Mouse (Mus musculus): ENCODE data around the gene Cbx4.

The Cbx4 gene

DNA sequence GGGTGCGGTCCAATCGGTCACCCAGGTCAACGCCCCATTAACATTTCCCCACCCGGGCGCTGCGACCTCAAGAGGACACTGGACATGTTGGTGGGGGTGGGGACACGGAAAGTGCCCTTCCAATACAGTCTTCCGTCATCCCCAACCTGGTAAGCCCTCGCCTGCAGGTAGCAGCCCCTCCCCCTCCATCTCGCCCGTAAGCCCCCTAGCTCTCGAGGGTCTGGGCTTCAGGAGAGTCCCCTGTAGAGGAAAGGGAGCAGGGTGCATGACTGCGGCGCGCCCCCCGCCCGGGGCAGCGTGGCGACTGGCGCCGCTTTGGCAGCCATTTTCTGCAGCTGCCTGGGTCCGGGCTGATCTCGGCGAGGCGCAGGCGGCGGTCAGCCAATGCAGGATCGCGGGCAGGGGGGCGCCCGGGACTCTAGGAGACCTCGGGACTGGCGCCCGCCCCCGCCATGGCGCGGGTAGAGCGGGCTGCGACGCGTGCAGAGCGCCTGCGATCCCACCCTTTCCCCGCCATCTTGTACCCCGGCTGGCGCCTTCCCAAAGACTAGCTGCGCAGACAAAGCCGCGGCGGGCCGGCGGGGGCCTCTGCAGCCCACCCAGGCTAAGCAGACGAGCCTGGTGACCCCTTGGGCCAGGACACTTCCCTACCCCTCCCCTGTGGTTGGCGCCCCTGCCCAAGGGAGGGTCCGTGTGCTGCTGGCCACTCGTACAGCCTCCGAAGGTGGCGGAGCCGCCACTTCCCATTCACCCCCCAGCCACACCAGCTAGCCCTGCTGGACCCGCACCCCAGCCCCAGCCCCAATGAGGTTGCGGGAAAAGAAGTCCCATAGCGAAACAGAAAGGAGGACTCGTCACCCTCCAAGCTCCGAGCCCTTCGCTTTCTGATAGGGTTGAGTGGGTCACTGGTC lies 29.5 kb downstream of the Cbx4 start:
- peak; percentile 96 for DNase-seq

DNA sequence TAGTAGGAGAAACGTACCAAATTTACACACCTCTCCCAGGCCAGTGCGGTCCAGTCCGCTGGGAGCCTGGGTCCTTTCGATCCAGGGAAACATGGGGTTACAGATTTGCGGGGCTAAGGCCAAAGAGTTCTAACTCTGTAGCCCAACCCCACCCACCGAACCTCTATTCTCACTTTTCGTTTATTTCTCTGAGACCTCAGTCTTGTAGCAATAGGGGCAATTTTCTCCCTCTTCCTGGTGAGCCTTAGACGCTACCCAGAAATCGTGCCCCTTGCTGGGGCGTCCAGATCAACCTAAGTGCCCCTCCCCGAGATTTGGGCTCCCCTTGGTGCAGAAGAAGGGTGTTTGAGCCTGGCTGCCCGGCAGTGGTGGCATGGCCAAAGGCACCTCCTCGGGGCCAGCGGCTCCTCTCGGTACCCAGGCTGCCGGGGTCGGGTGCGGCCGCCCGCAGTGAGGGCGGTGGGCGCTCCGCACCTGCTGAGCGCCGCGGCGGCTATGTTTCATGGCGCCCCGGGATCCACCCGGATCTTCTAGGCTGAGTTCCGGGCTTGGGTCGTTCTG lies 30.4 kb downstream of the Cbx4 start:
- DNase-seq, result no peak

DNA sequence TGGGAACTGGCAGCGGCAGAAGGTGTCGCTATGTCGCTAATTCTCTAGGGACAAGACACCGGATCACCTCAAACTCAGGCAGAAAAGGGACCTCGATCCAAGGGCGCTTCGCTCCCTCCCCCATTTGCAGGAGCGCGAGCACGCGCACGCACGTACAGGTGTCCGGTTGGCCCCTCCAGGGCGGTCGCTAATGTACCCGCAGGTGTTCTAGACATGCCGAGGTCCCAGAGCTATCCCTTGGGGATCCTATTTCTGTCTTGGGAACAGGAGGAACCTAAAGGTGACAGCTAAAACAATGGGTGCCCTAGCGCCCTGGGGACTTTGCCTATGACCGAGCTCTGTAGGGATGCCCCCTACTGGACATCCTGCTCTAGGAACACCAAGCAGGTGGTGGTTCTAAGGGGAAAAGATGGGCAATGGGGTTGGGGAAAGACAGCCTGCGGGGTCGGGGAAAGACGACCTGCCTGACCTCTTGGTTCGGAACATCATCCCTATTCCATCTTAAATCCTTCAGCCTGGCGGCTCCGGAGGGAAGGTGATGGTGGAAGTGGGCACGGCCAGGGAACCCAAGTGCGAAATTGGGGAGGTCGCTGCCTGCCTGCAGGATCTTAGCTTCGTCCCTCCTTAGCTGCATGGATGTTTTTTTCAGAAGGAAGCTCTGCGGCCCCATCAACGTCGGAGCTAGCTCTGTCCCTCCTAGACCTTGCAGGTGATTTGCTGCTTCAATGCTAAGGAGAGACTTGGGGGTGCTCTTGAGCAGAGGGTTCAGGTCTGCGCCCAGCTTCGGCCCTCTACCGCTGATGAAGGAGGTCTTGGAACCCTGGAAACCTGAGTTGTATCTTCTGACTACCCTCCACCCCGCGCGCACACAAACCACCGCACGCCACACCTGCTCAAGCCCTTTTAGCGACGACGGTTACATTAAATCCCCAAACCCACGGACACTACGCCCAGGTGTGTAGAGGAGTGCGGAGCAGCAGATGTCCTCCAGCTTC lies 31.4 kb downstream of the Cbx4 start:
- DNase-seq, result no peak

DNA sequence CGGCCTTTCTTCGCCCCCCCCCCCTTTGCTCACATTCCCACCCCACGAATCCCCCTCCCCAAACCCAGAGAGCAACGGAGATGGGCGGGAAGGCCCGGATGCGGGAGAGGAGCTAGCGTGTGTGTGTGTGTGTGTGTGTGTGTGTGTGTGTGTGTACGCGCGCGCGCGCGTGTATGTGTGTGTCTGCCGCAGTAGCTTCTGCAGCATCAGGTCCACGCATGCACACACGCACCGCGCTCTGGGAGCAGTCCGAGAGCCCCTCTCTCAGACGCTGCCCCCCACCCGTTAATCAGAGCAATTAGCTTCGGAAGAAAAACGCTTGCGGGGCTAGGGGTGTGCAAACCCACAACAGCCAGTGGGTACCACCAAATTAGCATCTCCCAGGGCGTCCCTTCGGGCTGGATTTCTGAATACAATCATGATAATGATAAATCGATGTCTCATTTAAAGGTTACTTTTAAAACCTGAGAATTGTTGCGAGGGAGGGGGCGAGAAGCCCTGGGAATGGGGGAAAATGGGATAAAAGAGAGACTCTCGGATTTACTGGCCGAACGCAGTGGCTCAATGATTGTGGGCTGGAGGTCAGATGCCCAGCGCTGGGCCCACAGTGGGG lies 32.2 kb downstream of the Cbx4 start:
- DNase-seq, result no peak

DNA sequence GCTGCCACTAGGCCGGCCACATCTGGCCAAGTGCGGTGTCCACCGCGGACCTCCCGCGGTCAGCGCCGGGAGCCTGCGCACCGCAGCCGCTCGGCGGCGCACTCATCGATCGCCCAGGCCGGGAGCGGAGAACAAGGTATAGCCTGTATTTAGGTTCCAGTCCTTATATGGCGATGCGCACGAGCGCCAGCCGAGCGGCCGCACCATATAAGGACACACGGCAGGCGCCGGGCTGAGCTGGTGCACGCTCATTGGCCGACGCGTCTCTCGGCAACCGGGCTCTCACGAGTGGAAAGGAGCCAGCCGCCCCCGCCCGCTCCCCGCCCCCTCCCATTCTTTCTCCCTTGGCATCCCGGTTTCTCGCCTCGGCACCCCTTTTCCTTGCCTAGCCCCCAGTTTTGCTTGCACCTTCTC lies 32.8 kb downstream of the Cbx4 start:
- peak; percentile 98 for DNase-seq

DNA sequence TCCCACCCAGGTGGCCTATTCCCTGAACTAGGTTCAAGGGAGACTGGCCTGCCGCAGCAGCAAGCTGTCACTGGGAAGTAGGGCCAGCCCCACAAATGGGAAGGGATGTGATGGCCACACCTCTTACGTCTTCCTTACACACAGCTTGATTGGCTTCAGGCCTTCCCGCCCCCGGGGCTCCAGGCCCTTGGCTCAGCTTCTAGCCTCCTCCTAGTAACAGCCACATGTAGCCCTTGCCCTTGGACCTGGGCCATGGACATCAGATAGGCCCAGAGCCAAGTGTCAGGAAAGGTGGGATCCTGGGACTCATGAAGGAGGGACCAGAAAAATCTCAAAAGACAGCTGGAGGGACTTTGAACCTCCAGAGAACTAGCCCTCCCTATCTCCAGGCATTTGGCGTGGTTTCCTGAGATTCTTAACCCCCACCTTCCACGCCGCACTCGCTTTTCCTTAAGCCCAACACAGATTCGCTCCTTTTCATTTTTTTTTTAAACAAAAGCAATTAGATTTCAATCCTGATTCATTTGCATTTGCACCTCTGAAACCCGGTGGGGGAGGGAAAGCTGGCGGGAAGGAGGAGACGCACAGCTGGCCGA lies 33.3 kb downstream of the Cbx4 start:
- peak; percentile 96 for DNase-seq

DNA sequence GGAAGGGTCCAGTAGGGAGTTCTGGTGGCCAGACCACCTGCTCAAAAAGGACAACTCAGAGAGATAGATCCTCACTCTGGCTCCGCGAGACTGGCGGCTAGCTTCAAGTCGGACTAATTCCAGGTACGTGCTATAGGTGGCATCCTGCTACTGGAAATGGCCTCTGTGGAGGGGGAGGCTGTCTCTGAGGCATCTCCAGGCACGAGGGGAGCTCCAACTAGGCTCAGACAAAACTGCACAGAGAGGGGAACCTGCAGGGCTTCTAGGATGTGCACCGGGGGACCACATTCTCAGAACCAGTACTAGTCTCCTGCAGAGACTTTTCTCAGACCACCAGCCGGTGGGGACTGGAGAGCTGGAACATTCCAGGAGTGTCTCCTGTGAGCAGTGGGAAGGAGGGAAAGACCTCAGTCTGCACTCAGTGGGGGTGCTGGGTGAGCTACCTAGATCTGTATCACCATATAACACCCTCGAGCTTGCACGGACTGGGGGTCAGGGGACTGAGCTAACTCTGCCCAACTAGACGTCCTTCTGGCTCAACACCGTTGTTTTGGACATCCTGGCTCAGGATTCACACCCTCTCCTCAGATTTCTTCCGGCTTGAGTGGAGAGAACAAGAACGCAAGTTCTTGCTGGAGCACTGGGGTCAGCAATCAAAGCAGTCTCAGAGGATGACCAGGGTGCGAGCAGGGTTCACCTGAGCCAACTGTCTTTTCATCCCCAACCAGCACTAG lies 33.9 kb downstream of the Cbx4 start:
- peak; percentile 92 for DNase-seq

DNA sequence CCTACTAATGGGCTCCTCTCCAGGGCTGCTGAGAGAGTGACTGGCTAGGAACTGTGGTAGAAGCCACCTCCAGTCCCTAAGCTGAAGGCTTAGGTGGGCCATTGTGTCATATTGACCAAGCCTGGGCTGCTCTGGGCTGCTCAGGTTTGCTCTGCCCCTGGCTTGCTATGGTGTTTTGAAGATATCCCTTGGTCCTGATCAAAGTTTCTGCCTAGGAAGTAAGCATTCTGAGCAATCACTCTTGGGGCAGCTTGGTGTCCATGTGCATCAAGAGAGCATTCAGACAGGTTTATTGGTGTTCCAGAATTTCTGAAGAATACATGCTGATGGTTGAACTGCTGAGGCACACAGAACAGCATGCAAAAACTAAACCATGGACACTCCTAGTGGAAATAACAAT lies 34.6 kb downstream of the Cbx4 start:
- no peak for DNase-seq

DNA sequence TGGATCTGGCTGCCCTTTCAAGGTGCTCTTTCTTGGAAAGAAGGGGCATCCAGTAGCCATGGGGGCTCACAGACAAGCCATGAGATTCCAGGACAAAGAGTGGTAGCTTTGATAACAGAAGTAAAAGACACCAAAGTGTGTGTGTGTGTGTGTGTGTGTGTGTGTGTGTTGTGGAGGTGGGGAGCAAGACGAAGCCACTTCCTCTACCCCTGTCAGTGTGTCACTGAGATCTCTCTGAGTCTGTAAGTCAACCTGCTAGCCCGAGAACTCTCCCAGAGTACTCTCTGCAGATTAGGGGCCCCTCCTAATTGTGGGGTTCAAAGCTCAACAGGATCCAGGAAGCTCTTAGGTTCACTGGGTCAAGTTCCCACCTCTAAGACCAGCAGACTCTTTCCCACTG lies 35.7 kb downstream of the Cbx4 start:
- DNase-seq, result no peak

DNA sequence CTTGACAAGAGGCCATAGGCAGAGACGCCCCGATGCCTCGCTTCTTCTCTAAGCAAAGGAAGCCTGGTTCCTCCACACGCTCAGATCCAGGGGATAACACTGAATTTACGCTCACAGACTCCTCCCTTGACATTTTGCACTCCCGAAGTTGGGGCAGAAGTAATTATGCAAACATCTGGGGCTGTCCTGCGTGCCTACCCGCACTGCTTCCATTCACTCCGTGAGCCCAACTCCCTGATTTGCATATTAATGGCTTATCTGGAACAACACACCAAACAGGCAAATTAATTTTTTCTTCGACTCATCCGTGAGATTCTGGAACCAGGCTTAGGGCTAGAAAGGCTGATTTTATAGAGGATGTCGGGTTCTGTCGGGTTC lies 37.9 kb downstream of the Cbx4 start:
- no peak for DNase-seq

DNA sequence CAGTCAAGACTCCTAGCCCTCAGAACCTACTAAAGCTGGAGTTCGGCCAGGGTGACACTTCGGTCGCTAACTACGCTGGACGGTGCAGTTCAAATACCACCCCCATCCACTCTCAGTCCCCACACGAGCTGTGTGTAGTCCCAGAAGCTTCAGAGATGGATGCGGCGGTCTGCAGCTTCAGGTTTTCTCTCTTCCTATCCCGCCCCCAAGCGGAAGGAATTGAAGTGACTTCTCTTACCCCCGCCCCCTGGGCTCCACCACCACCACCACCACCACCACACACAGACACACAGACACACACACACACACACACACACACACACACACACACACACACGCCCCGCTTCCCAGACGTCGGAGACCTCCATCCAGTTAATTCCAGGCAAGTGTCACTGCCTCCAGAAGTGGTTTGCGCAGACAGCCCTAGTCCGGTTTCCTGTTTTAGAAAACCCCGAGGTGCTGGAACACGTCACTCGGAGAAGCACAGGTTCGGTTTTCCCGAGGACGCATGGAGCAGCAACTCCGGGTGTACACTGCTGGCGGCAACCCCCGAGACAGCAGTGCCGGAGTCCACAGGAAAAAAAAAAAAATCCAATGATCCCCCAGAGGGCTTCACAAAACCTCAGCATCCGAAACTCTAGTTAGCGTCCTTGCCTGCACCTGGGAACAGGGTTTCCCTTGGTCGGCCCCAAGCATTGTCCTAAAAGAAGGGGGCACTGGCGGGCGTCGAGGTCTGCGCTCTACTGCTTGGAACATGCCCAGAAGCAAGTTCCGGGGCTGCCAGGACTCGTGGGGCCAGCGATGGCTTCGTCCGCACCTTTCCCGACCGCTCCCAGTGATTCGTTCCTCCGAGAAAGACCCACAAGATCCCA lies 38.5 kb downstream of the Cbx4 start:
- DNase-seq, result no peak

DNA sequence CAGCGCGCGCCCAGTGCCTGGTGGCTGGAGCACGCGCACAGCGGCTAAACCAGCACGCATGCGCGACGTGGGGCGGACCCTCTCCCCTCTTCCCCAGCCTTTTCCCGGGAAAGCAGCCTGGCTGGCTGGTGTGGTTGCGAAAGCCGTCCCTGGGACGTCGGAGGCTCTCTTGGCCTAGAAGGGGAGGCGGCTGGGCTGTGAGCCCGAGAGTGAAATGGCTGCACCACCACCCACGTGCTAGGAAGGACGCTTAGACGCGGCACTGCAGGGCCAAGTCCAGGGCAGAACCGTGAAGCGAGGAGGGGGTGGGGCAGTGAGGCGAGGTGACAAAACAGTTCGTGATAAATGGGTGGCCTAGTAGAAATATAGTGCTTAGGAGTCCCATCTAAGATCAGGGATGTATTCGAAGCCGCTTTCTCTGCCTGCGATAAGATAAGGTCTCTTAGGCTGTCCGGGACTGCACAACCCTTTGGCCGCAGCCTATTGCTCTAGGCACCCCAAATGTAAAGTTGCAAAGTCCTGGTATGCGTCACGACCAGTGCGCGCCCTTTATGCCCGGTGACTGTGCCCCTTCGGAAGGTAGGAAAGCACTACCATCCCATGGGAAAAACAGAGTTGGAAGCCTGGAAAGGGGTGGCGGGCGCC lies 39.3 kb downstream of the Cbx4 start:
- DNase-seq, result peak; percentile 98

DNA sequence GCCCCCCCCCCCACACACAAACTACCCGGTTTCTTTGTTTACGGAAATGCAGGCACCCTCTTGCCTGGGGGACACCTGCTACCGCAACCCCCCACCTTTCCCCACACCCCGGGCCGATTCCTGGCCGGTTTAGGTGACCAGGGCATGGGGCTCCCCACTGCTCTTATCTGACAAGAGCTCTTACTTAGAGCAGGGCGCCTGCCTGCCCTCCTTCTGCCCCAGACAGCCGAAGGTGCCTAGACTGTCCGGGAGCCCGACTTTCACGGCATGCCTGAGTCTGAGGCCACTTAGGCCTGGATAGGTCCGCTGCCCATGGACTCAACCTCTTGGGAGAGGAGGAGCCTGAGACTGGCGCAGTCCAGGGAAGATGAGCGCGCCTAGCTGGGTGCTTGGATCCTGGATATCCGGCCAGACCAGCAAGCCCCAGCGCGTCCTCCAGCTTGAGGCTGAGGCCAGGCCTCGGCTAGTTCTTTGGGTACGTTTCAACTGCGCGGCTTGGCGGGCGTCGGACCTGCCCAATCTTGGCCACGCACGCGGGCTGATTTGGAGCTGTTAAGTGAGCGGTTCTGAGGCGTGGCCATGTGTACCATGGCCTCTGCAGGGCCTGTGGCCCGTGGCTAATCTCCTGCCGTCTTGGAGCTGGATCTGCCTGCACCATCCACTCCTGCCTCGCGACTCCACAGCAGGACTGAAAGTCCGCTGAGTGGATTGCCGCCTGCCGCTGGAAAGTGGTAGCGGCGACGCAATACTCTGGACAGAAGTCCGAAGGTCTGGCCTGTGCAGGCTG lies 41.3 kb downstream of the Cbx4 start:
- peak; percentile 92 for DNase-seq

DNA sequence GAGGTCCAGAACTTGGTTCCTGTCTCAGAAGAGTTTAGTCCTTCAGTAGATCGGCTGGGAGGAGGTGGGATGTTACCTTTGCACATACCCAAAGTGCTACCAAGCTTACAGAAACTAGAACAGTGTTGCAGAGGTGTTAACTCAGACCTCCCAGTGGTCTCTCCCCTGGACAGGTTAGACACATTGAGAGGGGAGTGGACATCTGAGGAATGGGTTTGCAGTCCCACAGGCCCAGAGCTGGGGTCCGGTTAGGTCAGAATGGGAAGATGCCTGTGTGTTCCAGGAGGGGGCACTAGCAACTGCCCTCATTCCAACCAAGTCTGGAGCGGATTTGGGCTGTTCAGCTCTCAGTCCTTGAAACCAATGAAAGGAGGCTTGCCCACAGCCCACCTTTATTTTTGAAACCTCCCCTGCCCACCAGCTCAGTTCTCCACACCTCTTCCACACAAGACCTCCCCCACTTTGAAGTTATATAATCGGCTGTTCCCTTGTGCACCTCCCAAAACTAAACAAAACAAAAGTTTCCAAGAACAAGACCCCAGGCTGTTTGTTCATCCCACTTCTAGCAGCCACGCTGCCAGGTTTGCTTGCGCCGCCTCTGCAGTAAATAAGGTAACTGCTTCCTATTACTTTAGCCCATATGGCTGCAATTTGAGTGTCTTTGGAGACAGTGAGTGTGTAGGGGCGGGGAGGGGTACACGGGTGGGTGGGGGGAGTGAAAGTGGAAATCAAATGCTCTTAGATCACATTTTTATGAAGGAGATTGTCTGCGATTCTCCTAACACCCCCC lies 42.1 kb downstream of the Cbx4 start:
- no peak for DNase-seq

DNA sequence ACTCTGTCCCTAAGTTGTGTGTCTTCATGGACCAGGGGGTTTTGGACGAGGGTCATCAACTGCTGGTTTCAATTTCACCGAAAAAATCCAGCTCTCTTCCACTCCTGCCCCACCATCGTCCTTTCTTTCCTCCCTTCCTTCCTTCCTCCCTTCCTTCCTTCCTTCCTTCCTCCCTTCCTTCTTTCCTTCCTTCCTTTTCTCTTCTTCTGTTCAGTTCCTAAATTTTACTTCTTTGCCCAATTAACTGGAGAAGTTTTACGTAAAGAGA lies 42.8 kb downstream of the Cbx4 start:
- DNase-seq, result no peak

DNA sequence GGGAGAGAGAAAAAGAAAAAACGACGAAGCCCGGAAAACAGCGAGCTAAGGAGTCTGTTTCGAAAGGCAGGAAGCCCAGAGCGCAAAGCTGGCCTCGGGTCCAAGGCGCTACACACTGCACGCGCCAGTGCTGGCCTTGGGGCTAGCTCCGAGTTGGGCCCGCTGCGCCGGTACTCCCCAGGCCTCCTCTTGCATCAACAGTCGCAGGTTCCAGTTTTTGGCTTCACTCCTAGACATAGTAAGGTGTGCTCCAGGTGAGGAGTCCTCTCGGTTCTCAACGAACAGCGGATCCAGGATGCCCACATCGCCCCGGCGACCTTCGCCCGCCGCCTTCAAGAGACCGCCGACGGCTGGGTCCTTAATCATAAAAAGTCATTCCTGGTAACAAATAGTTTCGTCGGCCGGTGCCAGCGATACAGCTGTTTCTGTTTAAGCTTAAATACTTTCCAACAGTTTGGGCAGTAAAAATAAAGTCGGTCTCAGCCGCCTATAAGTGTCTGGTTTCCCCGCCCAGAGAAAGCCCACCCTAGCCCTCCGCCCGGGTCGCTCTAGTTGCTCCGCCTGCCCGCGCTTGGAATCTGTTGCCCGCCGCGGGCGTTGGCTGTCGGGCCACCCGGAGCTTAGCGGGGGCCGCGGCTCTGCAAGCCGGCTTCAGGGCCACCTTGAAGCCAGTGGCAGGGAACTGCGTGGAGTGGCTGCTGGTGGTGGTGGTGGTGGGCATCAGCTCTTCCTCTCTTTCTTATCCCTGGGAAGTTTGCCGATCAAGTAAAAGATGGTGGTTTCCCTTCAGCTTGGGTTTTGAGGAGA lies 43.4 kb downstream of the Cbx4 start:
- peak; percentile 93 for DNase-seq

DNA sequence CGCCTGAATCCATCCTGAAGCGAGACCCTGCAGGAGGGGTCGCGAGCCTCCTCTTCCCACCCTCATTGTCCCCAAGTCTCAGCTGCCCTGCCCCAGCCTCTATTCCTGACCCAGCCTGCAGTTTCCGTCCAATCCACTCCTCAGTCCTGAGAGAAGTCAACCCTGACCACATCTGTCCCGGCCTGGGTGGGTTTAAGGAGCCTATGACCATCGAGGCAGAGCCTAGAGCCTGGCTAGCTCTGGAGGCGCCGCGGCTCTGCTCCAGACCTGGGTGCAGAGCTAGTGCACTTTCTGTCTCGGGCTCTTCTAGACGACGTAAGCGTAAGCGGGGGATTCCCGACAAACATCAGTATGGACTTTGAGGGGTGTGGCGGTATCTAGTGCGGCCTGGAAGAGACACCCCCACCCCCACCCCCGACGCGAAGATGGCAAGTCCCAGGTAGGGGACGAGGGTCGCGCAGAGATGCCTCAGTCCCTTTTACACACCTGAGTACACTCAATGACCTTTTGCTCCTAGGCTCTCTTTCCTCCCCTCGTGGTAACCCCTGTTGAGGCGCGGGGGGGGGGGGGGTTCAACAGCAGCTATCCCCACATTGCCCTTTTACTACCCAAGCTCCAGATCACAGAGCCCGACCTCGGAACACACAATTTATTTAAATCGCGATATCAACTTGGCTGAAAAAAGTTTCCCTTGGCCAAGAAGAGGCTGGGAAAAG lies 44.1 kb downstream of the Cbx4 start:
- peak; percentile 95 for DNase-seq

Data from heart, adult 11 months (tissue).